Mouse (Mus musculus): ENCODE data around the gene Hnrnpc. TPM values are rescaled to one million over a fixed set of nuclear protein-coding genes. Genes with fewer than 3 reads are reported as not detected.

Gene Hnrnpc
- polyA plus RNA-seq, 1 experiment from 2014 or later = 770 TPM

GRCm38 (mm10) chr14:52120169-52120568, 16.3 kb upstream of the Hnrnpc start:
- Histone ChIP-seq H3K27me3 (0 out of 2 replicates have a peak, but pooled peaks cover 3% of the 10 kb centered on the region), H3K4me1 (peaks cover 10% of the 10 kb centered on the region), H3K36me3 (no peaks in the 10 kb centered on the region), H3K9me3 (no peaks in the 10 kb centered on the region), H3K9ac (replicated peaks) (no peak overlapping the region), H3K4me2 (replicated peaks) (peak overlapping the region; percentile 96), H3K4me3 (no peak overlapping the region), H3K27ac (replicated peaks) (no peak overlapping the region)
- ATAC-seq (ENCODE audit: low FRiP score, low read depth) = no peak
- WGBS = 61% methylated on average over 7 of the region's 7 CpGs

- H3K4me2 ChIP-seq (replicated peaks) = peak overlapping the region; percentile 96
- peak; percentile 80 for ATAC-seq (ENCODE audit: low FRiP score, low read depth)
- H3K27ac ChIP-seq (replicated peaks) = peak overlapping the region; percentile 75
- H3K4me3 ChIP-seq = peak overlapping the region; percentile 57
- H3K9ac ChIP-seq (replicated peaks) = peak overlapping the region; percentile 69
- peaks cover 10% of the 10 kb centered on the region for H3K4me1 ChIP-seq
- under 1% methylated on average over 38 of the region's 38 CpGs for WGBS
- H3K36me3 ChIP-seq = no peaks in the 10 kb centered on the region
- no peaks in the 10 kb centered on the region for H3K9me3 ChIP-seq
- 0 out of 2 replicates have a peak, but pooled peaks cover 3% of the 10 kb centered on the region for H3K27me3 ChIP-seq
These were observed 15.2 kb upstream of the Hnrnpc start for GRCm38 (mm10) chr14:52118823-52119608.

- H3K9me3 ChIP-seq = no peaks in the 10 kb centered on the region
- H3K27ac ChIP-seq (replicated peaks) = peak overlapping the region; percentile 75
- H3K4me2 ChIP-seq (replicated peaks) = peak overlapping the region; percentile 96
- 14% methylated on average over 8 of the region's 8 CpGs for WGBS
- no peak overlapping the region for H3K9ac ChIP-seq (replicated peaks)
- H3K4me3 ChIP-seq = peak overlapping the region; percentile 57; the same call in 1 of the 2 replicates
- no peaks in the 10 kb centered on the region for H3K36me3 ChIP-seq
- 0 out of 2 replicates have a peak, but pooled peaks cover 3% of the 10 kb centered on the region for H3K27me3 ChIP-seq
- ATAC-seq (ENCODE audit: low FRiP score, low read depth) = peak; percentile 8; the same call in 1 of the 2 replicates
- peaks cover 10% of the 10 kb centered on the region for H3K4me1 ChIP-seq
These were observed 14.6 kb upstream of the Hnrnpc start for GRCm38 (mm10) chr14:52118456-52118822.

- Histone ChIP-seq H3K9me3 (no peaks in the 10 kb centered on the region), H3K4me2 (replicated peaks) (no peak overlapping the region), H3K4me3 (no peak overlapping the region), H3K36me3 (no peaks in the 10 kb centered on the region), H3K27ac (replicated peaks) (no peak overlapping the region), H3K4me1 (peaks cover 10% of the 10 kb centered on the region), H3K27me3 (0 out of 2 replicates have a peak, but pooled peaks cover 3% of the 10 kb centered on the region), H3K9ac (replicated peaks) (no peak overlapping the region)
- ATAC-seq (ENCODE audit: low FRiP score, low read depth) = no peak
- 96% methylated on average over 5 of the region's 5 CpGs for WGBS
These were observed 13.4 kb upstream of the Hnrnpc start for GRCm38 (mm10) chr14:52117241-52117640.

GRCm38 (mm10) chr14:52114101-52114500, 10.3 kb upstream of the Hnrnpc start:
- no peak for ATAC-seq (ENCODE audit: low FRiP score, low read depth)
- Histone ChIP-seq H3K27ac (replicated peaks) (no peak overlapping the region), H3K4me3 (no peak overlapping the region), H3K9me3 (no peaks in the 10 kb centered on the region), H3K36me3 (no peaks in the 10 kb centered on the region), H3K4me1 (peaks cover 8% of the 10 kb centered on the region), H3K27me3 (no peaks in the 10 kb centered on the region), H3K9ac (replicated peaks) (no peak overlapping the region), H3K4me2 (replicated peaks) (no peak overlapping the region)
- 75% methylated on average over 1 of the region's 1 CpGs for WGBS

- H3K9me3 ChIP-seq = no peaks in the 10 kb centered on the region
- H3K27ac ChIP-seq (replicated peaks) = no peak within 1 kb of the TSS
- H3K36me3 ChIP-seq = no peaks in the 10 kb centered on the region
- ATAC-seq (ENCODE audit: low FRiP score, low read depth) = no peak
- H3K4me1 ChIP-seq = no peaks in the 10 kb centered on the region; the same call in 1 of the 2 replicates
- no peak within 1 kb of the TSS for H3K9ac ChIP-seq (replicated peaks)
- no peaks in the 10 kb centered on the region for H3K27me3 ChIP-seq
- H3K4me2 ChIP-seq (replicated peaks) = no peak within 1 kb of the TSS
- WGBS = 80% methylated on average over 4 of the region's 4 CpGs
- H3K4me3 ChIP-seq = no peak within 1 kb of the TSS
These were observed 6.5 kb upstream of the Hnrnpc start, which contains the start of gene Rpgrip1 for GRCm38 (mm10) chr14:52110346-52110745. TSS of gene Rpgrip1 (plus strand) at chr14:52110704.

GRCm38 (mm10) chr14:52108025-52108424, 4.2 kb upstream of the Hnrnpc start:
- WGBS = 87% methylated on average over 2 of the region's 2 CpGs

GRCm38 (mm10) chr14:52106741-52107140, 2.9 kb upstream of the Hnrnpc start:
- Histone ChIP-seq H3K27ac (replicated peaks) (0 out of 2 replicates have a peak overlapping the region, but pooled peaks have one; percentile 20), H3K36me3 (0 out of 2 replicates have a peak, but pooled peaks cover 3% of the 10 kb centered on the region), H3K9ac (replicated peaks) (no peak overlapping the region), H3K4me1 (peaks cover 12% of the 10 kb centered on the region), H3K9me3 (no peaks in the 10 kb centered on the region), H3K27me3 (no peaks in the 10 kb centered on the region), H3K4me3 (no peak overlapping the region), H3K4me2 (replicated peaks) (no peak overlapping the region)
- 34% methylated on average over 10 of the region's 10 CpGs for WGBS
- no peak for ATAC-seq (ENCODE audit: low FRiP score, low read depth)

More at GRCm38 (mm10) chr14:52108025-52108424, 4.2 kb upstream of the Hnrnpc start:
- no peak overlapping the region for H3K27ac ChIP-seq (replicated peaks)
- H3K36me3 ChIP-seq = no peaks in the 10 kb centered on the region
- H3K4me3 ChIP-seq = no peak overlapping the region
- H3K4me1 ChIP-seq = no peaks in the 10 kb centered on the region; the same call in 1 of the 2 replicates
- H3K9ac ChIP-seq (replicated peaks) = no peak overlapping the region
- H3K27me3 ChIP-seq = no peaks in the 10 kb centered on the region
- H3K9me3 ChIP-seq = no peaks in the 10 kb centered on the region
- ATAC-seq (ENCODE audit: low FRiP score, low read depth) = no peak
- H3K4me2 ChIP-seq (replicated peaks) = no peak overlapping the region

- ATAC-seq (ENCODE audit: low FRiP score, low read depth) = no peak
- H3K27me3 ChIP-seq = no peaks in the 10 kb centered on the region
- H3K9ac ChIP-seq (replicated peaks) = no peak overlapping the region
- no peak overlapping the region for H3K4me3 ChIP-seq
- no peaks in the 10 kb centered on the region for H3K9me3 ChIP-seq
- 92% methylated on average over 2 of the region's 2 CpGs for WGBS
- no peak overlapping the region for H3K4me2 ChIP-seq (replicated peaks)
- H3K4me1 ChIP-seq = peaks cover 19% of the 10 kb centered on the region
- no peak overlapping the region for H3K27ac ChIP-seq (replicated peaks)
- peaks cover 7% of the 10 kb centered on the region for H3K36me3 ChIP-seq
These were observed 1.5 kb upstream of the Hnrnpc start for GRCm38 (mm10) chr14:52105308-52105707.

- no peaks in the 10 kb centered on the region for H3K9me3 ChIP-seq
- WGBS = 42% methylated on average over 7 of the region's 7 CpGs
- peaks cover 7% of the 10 kb centered on the region for H3K36me3 ChIP-seq
- peak overlapping the region; percentile 64 for H3K9ac ChIP-seq (replicated peaks)
- ATAC-seq (ENCODE audit: low FRiP score, low read depth) = no peak
- peak overlapping the region; percentile 38 for H3K4me3 ChIP-seq
- peaks cover 22% of the 10 kb centered on the region for H3K4me1 ChIP-seq
- peak overlapping the region; percentile 91 for H3K27ac ChIP-seq (replicated peaks)
- no peaks in the 10 kb centered on the region for H3K27me3 ChIP-seq
- peak overlapping the region; percentile 53 for H3K4me2 ChIP-seq (replicated peaks)
These were observed 953 bp upstream of the Hnrnpc start for GRCm38 (mm10) chr14:52104677-52105285.

GRCm38 (mm10) chr14:52103474-52103855, 363 bp downstream of the Hnrnpc start:
- Histone ChIP-seq H3K4me3 (peak overlapping the region; percentile 93), H3K27ac (replicated peaks) (peak overlapping the region; percentile 96), H3K4me2 (replicated peaks) (peak overlapping the region; percentile 74), H3K27me3 (no peaks in the 10 kb centered on the region), H3K36me3 (peaks cover 7% of the 10 kb centered on the region), H3K9ac (replicated peaks) (peak overlapping the region; percentile 98), H3K9me3 (no peaks in the 10 kb centered on the region), H3K4me1 (peaks cover 25% of the 10 kb centered on the region)
- WGBS = under 1% methylated on average over 30 of the region's 30 CpGs
- no peak for ATAC-seq (ENCODE audit: low FRiP score, low read depth)
